Mouse (Mus musculus): ENCODE measurements around the gene Tnfaip8l3. TPM values are rescaled to one million over a fixed set of nuclear protein-coding genes. Genes with fewer than 3 reads are reported as not detected.

Tnfaip8l3 gene
- polyA plus RNA-seq (2015; fragmentation: Nextera tagmentation; extraction: Ambion mirVana) = 0.12 and 0.22 TPM in 2 replicates

GRCm38 (mm10) chr9:54068032-54068649 lies at the start of gene Tnfaip8l3:
TSS of gene Tnfaip8l3 (minus strand) at chr9:54068388.
- under 1% methylated on average over 30 of the region's 35 CpGs for WGBS
- ATAC-seq = peak; percentile 93
- Histone ChIP-seq H3K27ac (no peak within 1 kb of the TSS), H3K4me1 (replicated peaks) (peaks cover 18% of the 10 kb centered on the region), H3K36me3 (no peaks in the 10 kb centered on the region), H3K4me2 (replicated peaks) (peak within 1 kb of the TSS; percentile 99), H3K27me3 (peaks cover 30% of the 10 kb centered on the region), H3K4me3 (replicated peaks) (peak within 1 kb of the TSS; percentile 58), H3K9me3 (no peaks in the 10 kb centered on the region), H3K9ac (replicated peaks) (peak within 1 kb of the TSS; percentile 73)

DNA sequence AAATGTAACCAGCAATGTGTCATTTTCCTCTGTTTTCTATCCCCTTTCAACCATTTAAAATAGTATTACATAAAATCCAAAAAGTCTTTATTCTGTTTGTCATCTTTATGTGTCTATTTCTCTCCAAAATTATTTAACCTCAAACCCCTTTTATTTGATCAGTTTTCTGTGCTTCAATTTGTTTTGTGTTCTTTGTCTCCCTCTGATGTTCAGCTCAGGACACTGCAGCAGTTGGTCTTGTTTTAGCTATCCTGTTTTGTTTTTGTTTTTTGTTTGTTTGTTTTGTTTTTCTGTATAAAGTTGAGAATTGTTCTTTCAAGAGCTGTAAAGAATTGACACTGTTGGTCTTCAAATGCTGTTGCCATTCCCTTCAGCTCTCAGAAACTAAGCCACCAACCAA lies 44.5 kb upstream of the Tnfaip8l3 start:
- H3K4me2 ChIP-seq (replicated peaks) = no peak overlapping the region

DNA sequence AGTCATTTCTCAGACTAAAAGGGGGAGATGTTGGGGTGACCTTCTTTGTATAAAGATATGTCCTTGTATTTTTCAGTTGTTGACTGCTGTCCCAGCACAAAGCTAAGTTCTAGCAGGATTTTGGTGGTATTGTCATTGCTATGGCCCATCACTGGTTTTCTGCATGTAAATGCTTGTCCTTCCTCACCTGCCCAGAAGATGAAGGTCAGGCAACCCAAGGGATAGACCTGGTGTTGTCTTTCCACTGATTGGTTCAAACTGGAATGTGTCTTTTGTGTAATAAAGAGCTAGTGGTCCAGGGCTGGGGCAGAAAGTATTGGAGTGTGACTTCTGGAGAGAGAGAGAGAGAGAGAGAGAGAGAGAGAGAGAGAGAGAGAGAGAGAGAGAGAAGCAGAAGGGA lies 30.4 kb upstream of the Tnfaip8l3 start:
- H3K36me3 ChIP-seq = no peaks in the 10 kb centered on the region
- H3K9me3 ChIP-seq = 0 out of 2 replicates have a peak, but pooled peaks cover 3% of the 10 kb centered on the region
- no peak for ATAC-seq
- H3K4me2 ChIP-seq (replicated peaks) = no peak overlapping the region
- H3K4me1 ChIP-seq (replicated peaks) = no peaks in the 10 kb centered on the region
- H3K27me3 ChIP-seq = no peaks in the 10 kb centered on the region
- no peak overlapping the region for H3K27ac ChIP-seq
- H3K9ac ChIP-seq (replicated peaks) = no peak overlapping the region
- no peak overlapping the region for H3K4me3 ChIP-seq (replicated peaks)

More for the DNA sequence above, 44.5 kb upstream of the Tnfaip8l3 start:
- H3K4me3 ChIP-seq (replicated peaks) = no peak overlapping the region
- H3K9ac ChIP-seq (replicated peaks) = no peak overlapping the region
- no peak overlapping the region for H3K27ac ChIP-seq
- no peaks in the 10 kb centered on the region for H3K36me3 ChIP-seq
- peaks cover 8% of the 10 kb centered on the region; the same call in 1 of the 2 replicates for H3K9me3 ChIP-seq
- ATAC-seq = no peak
- no peaks in the 10 kb centered on the region for H3K4me1 ChIP-seq (replicated peaks)
- peaks cover 4% of the 10 kb centered on the region; the same call in 1 of the 2 replicates for H3K27me3 ChIP-seq

- H3K4me1 ChIP-seq (replicated peaks) = no peaks in the 10 kb centered on the region
These were observed 28.9 kb upstream of the Tnfaip8l3 start for GRCm38 (mm10) chr9:54097091-54097490.

DNA sequence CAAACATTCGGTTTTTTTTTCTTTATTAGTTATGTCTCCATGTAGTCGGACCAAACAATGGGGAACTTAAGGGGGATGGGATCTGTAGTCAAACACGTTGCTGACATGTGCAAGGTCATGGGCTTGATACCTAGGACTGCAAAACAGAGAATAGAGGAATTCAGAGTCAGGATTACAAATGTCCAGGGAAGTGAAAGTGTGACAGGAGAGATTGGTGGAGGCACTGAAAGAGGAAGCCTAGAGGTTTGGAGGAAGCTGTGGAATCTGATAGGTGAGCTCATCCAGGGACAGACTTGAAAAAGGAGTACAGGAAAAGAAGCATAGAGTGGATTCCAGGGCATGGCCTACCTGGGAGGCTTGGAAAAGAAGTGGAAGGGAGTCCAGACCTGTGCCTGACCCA lies 16.1 kb upstream of the Tnfaip8l3 start:
- WGBS = 77% methylated on average over 3 of the region's 3 CpGs
- no peak for ATAC-seq
- no peak overlapping the region for H3K9ac ChIP-seq (replicated peaks)

More at GRCm38 (mm10) chr9:54097091-54097490, 28.9 kb upstream of the Tnfaip8l3 start:
- Histone ChIP-seq H3K4me3 (replicated peaks) (no peak overlapping the region), H3K27me3 (no peaks in the 10 kb centered on the region), H3K9me3 (no peaks in the 10 kb centered on the region), H3K27ac (no peak overlapping the region), H3K4me2 (replicated peaks) (no peak overlapping the region), H3K36me3 (no peaks in the 10 kb centered on the region), H3K9ac (replicated peaks) (no peak overlapping the region)
- WGBS = 86% methylated on average over 6 of the region's 6 CpGs
- ATAC-seq = no peak

GRCm38 (mm10) chr9:54077740-54078139 lies 9.6 kb upstream of the Tnfaip8l3 start:
- 87% methylated on average over 2 of the region's 2 CpGs for WGBS

More for the DNA sequence above, 16.1 kb upstream of the Tnfaip8l3 start:
- Histone ChIP-seq H3K4me1 (replicated peaks) (no peaks in the 10 kb centered on the region), H3K4me2 (replicated peaks) (no peak overlapping the region), H3K36me3 (no peaks in the 10 kb centered on the region), H3K4me3 (replicated peaks) (no peak overlapping the region), H3K27ac (no peak overlapping the region), H3K27me3 (no peaks in the 10 kb centered on the region), H3K9me3 (no peaks in the 10 kb centered on the region)

DNA sequence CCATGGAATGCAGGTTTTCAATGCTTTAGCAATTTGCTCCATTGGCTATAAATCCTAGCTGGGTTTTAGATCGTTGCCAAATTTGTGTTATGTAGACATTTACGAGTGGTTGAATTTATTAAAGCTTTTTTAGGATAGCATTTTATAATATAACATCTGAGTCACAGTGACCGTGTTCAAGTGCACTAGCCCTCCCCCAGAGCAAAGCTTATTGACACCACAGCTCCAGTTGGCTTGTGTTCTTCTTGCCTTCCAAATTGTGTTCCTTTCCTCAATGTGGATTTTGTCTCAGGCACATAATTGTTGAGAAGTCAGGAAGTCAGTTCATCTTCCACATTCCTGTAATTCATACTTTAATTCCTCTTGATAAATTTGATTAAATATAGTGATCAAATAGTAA lies 6.7 kb upstream of the Tnfaip8l3 start:
- H3K27me3 ChIP-seq = peaks cover 4% of the 10 kb centered on the region
- no peaks in the 10 kb centered on the region for H3K9me3 ChIP-seq
- no peak for ATAC-seq
- no peaks in the 10 kb centered on the region for H3K4me1 ChIP-seq (replicated peaks)
- H3K9ac ChIP-seq (replicated peaks) = no peak overlapping the region
- no peak overlapping the region for H3K4me2 ChIP-seq (replicated peaks)
- no peaks in the 10 kb centered on the region for H3K36me3 ChIP-seq
- no peak overlapping the region for H3K27ac ChIP-seq
- WGBS = 94% methylated on average over 3 of the region's 3 CpGs
- H3K4me3 ChIP-seq (replicated peaks) = no peak overlapping the region

More at GRCm38 (mm10) chr9:54077740-54078139, 9.6 kb upstream of the Tnfaip8l3 start:
- no peak overlapping the region for H3K4me3 ChIP-seq (replicated peaks)
- no peak overlapping the region for H3K9ac ChIP-seq (replicated peaks)
- no peak for ATAC-seq
- no peaks in the 10 kb centered on the region for H3K27me3 ChIP-seq
- no peaks in the 10 kb centered on the region for H3K9me3 ChIP-seq
- no peak overlapping the region for H3K4me2 ChIP-seq (replicated peaks)
- H3K4me1 ChIP-seq (replicated peaks) = no peaks in the 10 kb centered on the region
- no peak overlapping the region for H3K27ac ChIP-seq
- H3K36me3 ChIP-seq = no peaks in the 10 kb centered on the region

DNA sequence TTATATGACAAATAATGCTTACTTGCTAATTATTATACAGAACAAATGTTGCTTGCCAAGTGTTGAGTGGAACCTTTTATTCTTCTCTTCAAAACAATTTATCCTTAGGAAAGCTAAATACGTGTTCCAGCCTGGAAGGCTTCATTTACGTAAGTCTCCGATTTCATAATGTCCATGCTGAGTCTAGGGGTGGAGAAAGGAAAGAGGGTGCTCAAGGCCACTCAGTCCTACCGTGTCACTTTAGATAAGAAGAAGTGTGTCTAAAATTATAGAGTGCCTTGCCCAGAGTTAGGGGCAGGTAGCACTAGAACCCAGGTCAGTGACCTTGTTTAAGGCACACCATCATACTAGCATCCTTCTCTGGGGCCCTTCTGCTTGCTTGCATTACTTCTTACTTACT lies 5.5 kb upstream of the Tnfaip8l3 start:
- 85% methylated on average over 4 of the region's 4 CpGs for WGBS
- Histone ChIP-seq H3K4me1 (replicated peaks) (peaks cover 6% of the 10 kb centered on the region), H3K36me3 (no peaks in the 10 kb centered on the region), H3K27ac (no peak overlapping the region), H3K4me2 (replicated peaks) (no peak overlapping the region), H3K9ac (replicated peaks) (no peak overlapping the region), H3K27me3 (peaks cover 14% of the 10 kb centered on the region), H3K4me3 (replicated peaks) (no peak overlapping the region), H3K9me3 (no peaks in the 10 kb centered on the region)
- ATAC-seq = no peak

- Histone ChIP-seq H3K27me3 (peaks cover 27% of the 10 kb centered on the region), H3K9me3 (no peaks in the 10 kb centered on the region), H3K4me3 (replicated peaks) (no peak overlapping the region), H3K4me2 (replicated peaks) (no peak overlapping the region), H3K27ac (no peak overlapping the region), H3K36me3 (no peaks in the 10 kb centered on the region), H3K4me1 (replicated peaks) (peaks cover 18% of the 10 kb centered on the region), H3K9ac (replicated peaks) (no peak overlapping the region)
- ATAC-seq = no peak
- WGBS = 81% methylated on average over 7 of the region's 7 CpGs
These were observed 3.4 kb upstream of the Tnfaip8l3 start for GRCm38 (mm10) chr9:54071474-54072095.

GRCm38 (mm10) chr9:54069204-54069603 lies 1.0 kb upstream of the Tnfaip8l3 start:
- 58% methylated on average over 5 of the region's 5 CpGs for WGBS
- peaks cover 18% of the 10 kb centered on the region for H3K4me1 ChIP-seq (replicated peaks)
- peak overlapping the region; percentile 99 for H3K4me2 ChIP-seq (replicated peaks)
- H3K9ac ChIP-seq (replicated peaks) = 0 out of 2 replicates have a peak overlapping the region, but pooled peaks have one; percentile 73
- peaks cover 30% of the 10 kb centered on the region for H3K27me3 ChIP-seq
- ATAC-seq = no peak
- peak overlapping the region; percentile 58 for H3K4me3 ChIP-seq (replicated peaks)
- H3K36me3 ChIP-seq = no peaks in the 10 kb centered on the region
- H3K27ac ChIP-seq = no peak overlapping the region
- no peaks in the 10 kb centered on the region for H3K9me3 ChIP-seq

DNA sequence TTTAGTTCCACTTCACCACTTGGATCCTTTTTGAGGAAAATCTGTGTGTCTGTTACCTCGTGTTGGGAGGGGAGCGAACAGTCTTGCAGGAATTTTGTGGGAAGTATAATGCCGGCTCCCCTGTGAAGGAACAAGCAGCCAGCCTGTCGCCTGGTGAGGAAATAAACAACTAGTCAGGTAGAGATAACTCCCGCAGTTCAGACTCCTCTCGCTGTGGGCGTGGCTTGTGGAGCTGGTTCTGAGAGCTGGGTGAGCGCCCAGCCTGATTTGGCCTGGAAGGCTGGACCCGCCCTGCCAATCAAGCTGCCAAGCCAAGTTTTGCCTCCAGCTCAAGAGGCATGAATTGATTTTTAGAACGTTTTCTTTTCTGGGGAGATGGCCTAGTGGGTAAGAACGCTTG lies 589 bp upstream of the Tnfaip8l3 start:
- WGBS = 0% methylated on average over 11 of the region's 11 CpGs
- peak overlapping the region; percentile 73; the same call in 1 of the 2 replicates for H3K9ac ChIP-seq (replicated peaks)
- peaks cover 30% of the 10 kb centered on the region for H3K27me3 ChIP-seq
- peak overlapping the region; percentile 58 for H3K4me3 ChIP-seq (replicated peaks)
- peak; percentile 74 for ATAC-seq
- H3K36me3 ChIP-seq = no peaks in the 10 kb centered on the region
- H3K27ac ChIP-seq = no peak overlapping the region
- H3K9me3 ChIP-seq = no peaks in the 10 kb centered on the region
- peak overlapping the region; percentile 99 for H3K4me2 ChIP-seq (replicated peaks)
- peaks cover 18% of the 10 kb centered on the region for H3K4me1 ChIP-seq (replicated peaks)

- peak overlapping the region; percentile 99 for H3K4me2 ChIP-seq (replicated peaks)
- no peaks in the 10 kb centered on the region for H3K9me3 ChIP-seq
- H3K4me1 ChIP-seq (replicated peaks) = peaks cover 18% of the 10 kb centered on the region
- no peak overlapping the region for H3K27ac ChIP-seq
- peaks cover 30% of the 10 kb centered on the region for H3K27me3 ChIP-seq
- no peak; the same call in 1 of the 2 replicates for ATAC-seq
- H3K9ac ChIP-seq (replicated peaks) = peak overlapping the region; percentile 73
- H3K36me3 ChIP-seq = no peaks in the 10 kb centered on the region
- H3K4me3 ChIP-seq (replicated peaks) = peak overlapping the region; percentile 58
- WGBS = 2% methylated on average over 16 of the region's 16 CpGs
These were observed 551 bp downstream of the Tnfaip8l3 start for GRCm38 (mm10) chr9:54067642-54068031.

All from midbrain, embryonic 13.5 days (tissue).